Comparison of ENCODE assay signal across 11 mouse cellular contexts in genomic region chr2:24806143-24806542, GRCm38 (mm10). TPM values are rescaled to one million over a fixed set of nuclear protein-coding genes. Genes with fewer than 3 reads are reported as not detected.
DNase-seq lines count a peak whose midpoint lies in the region; ATAC-seq and TF ChIP-seq lines count a peak whose summit lies in the region.
"Had no signal": no experiment of that assay in that cellular context is flagged by ENCODE, and none has a peak within 500 bp of the region (broad histone marks: within the 10 kb centered on the region; RNA-seq: fewer than 3 reads in every experiment).

No protein-coding gene starts in this region.

- H3K36me3 ChIP-seq in hindbrain, embryonic 16.5 days (ENCODE audit: control insufficient read depth, insufficient read depth, low read length) = peaks cover 38% of the 10 kb centered on the region
- peaks cover 67% of the 10 kb centered on the region for H3K36me3 ChIP-seq in hindbrain, postnatal 0 days (ENCODE audit: insufficient read depth, low read length)
- peaks cover 85% of the 10 kb centered on the region for H3K36me3 ChIP-seq in kidney, embryonic 14.5 days (ENCODE audit: control insufficient read depth, insufficient read depth, low read length)
- peaks cover 31% of the 10 kb centered on the region for H3K36me3 ChIP-seq in forebrain, embryonic 11.5 days (ENCODE audit: control insufficient read depth, insufficient read depth, low read length)

- no peaks in the 10 kb centered on the region for H3K9me3 ChIP-seq in hindbrain, embryonic 16.5 days (ENCODE audit: control insufficient read depth, low read length)
- no peaks in the 10 kb centered on the region for H3K9me3 ChIP-seq in hindbrain, postnatal 0 days (ENCODE audit: low read length)
- H3K9me3 ChIP-seq in kidney, embryonic 14.5 days (ENCODE audit: control insufficient read depth, low read length) = no peaks in the 10 kb centered on the region
- H3K9me3 ChIP-seq in forebrain, embryonic 11.5 days (ENCODE audit: control insufficient read depth, low read length) = no peaks in the 10 kb centered on the region

- no peak for TF ChIP-seq CTCF in hindbrain, postnatal 0 days (IDR thresholded peaks at IDR 0.05; ENCODE audit: low read depth)

- no peak for DNase-seq in hindbrain, postnatal 0 days (ENCODE audit: low spot score)
- DNase-seq in cerebellum, adult 9-10 months = peak; percentile 26
- DNase-seq in heart, adult 8-10 months (ENCODE audit: low spot score) = peak; percentile 58
- peak; percentile 31 for DNase-seq in right cerebral cortex, postnatal 14 days
- no peak for DNase-seq in forebrain, embryonic 11.5 days (ENCODE audit: low spot score)
- DNase-seq: kidney, postnatal 10 days had no signal

- WGBS in hindbrain, embryonic 16.5 days = 77% methylated on average over 6 of the region's 6 CpGs
- WGBS in hindbrain, postnatal 0 days = 47% methylated on average over 6 of the region's 6 CpGs
- 96% methylated on average over 6 of the region's 6 CpGs for WGBS in kidney, embryonic 14.5 days
- WGBS in forebrain, embryonic 11.5 days = 93% methylated on average over 6 of the region's 6 CpGs

- no peaks in the 10 kb centered on the region for H3K4me1 ChIP-seq in hindbrain, embryonic 16.5 days (ENCODE audit: control insufficient read depth, insufficient read depth, low read depth, low read length)
- no peaks in the 10 kb centered on the region for H3K4me1 ChIP-seq in hindbrain, postnatal 0 days (ENCODE audit: insufficient read depth, low read length)
- H3K4me1 ChIP-seq in kidney, embryonic 14.5 days (ENCODE audit: control insufficient read depth, insufficient read depth, low read length) = no peaks in the 10 kb centered on the region
- no peaks in the 10 kb centered on the region for H3K4me1 ChIP-seq in forebrain, embryonic 11.5 days (replicated peaks; ENCODE audit: control insufficient read depth, insufficient read depth, low read length)

- H3K4me2 ChIP-seq in hindbrain, embryonic 16.5 days (ENCODE audit: low read length) = no peak overlapping the region
- no peak overlapping the region for H3K4me2 ChIP-seq in hindbrain, postnatal 0 days (ENCODE audit: low read depth, low read length)
- no peak overlapping the region for H3K4me2 ChIP-seq in kidney, embryonic 14.5 days (replicated peaks; ENCODE audit: low read depth, low read length)
- no peak overlapping the region for H3K4me2 ChIP-seq in forebrain, embryonic 11.5 days (ENCODE audit: low read depth, low read length, severe bottlenecking)

- no peak overlapping the region for H3K4me3 ChIP-seq in hindbrain, embryonic 16.5 days (ENCODE audit: low read length)
- no peak overlapping the region for H3K4me3 ChIP-seq in hindbrain, postnatal 0 days (ENCODE audit: low read length)
- no peak overlapping the region for H3K4me3 ChIP-seq in kidney, embryonic 14.5 days (ENCODE audit: low read length)
- no peak overlapping the region for H3K4me3 ChIP-seq in forebrain, embryonic 11.5 days (ENCODE audit: low read depth, low read length)

- no peaks in the 10 kb centered on the region for H3K27me3 ChIP-seq in hindbrain, embryonic 16.5 days (replicated peaks; ENCODE audit: control insufficient read depth, insufficient read depth, low read length)
- H3K27me3 ChIP-seq in hindbrain, postnatal 0 days (ENCODE audit: insufficient read depth, low read length) = no peaks in the 10 kb centered on the region
- H3K27me3 ChIP-seq in kidney, embryonic 14.5 days (ENCODE audit: control insufficient read depth, insufficient read depth, low read length) = no peaks in the 10 kb centered on the region
- no peaks in the 10 kb centered on the region for H3K27me3 ChIP-seq in forebrain, embryonic 11.5 days (ENCODE audit: control insufficient read depth, insufficient read depth, low read length)

- no peak overlapping the region for H3K9ac ChIP-seq in hindbrain, embryonic 16.5 days (ENCODE audit: low read depth, low read length)
- no peak overlapping the region for H3K9ac ChIP-seq in hindbrain, postnatal 0 days (replicated peaks; ENCODE audit: low read length)
- no peak overlapping the region for H3K9ac ChIP-seq in kidney, embryonic 14.5 days (ENCODE audit: low read depth, low read length)
- H3K9ac ChIP-seq in forebrain, embryonic 11.5 days (ENCODE audit: low read length) = no peak overlapping the region

- H3K27ac ChIP-seq in hindbrain, embryonic 16.5 days (ENCODE audit: low read depth, low read length) = no peak overlapping the region
- H3K27ac ChIP-seq in hindbrain, postnatal 0 days = no peak overlapping the region
- H3K27ac ChIP-seq in kidney, embryonic 14.5 days (ENCODE audit: low read depth, low read length) = no peak overlapping the region
- no peak overlapping the region for H3K27ac ChIP-seq in forebrain, embryonic 11.5 days (ENCODE audit: low read depth, low read length)

- ATAC-seq in hindbrain, embryonic 16.5 days = peak; percentile 49; the same call in 1 of the 2 replicates
- ATAC-seq in hindbrain, postnatal 0 days = no peak
- ATAC-seq in kidney, embryonic 14.5 days (ENCODE audit: low FRiP score, low TSS enrichment) = no peak
- ATAC-seq in forebrain, embryonic 11.5 days (replicated peaks; ENCODE audit: low FRiP score) = no peak
- no peak for ATAC-seq in megakaryocyte-erythroid progenitor cell, adult 5-6 weeks (replicated peaks; ENCODE audit: low FRiP score, low TSS enrichment, poor library complexity, severe bottlenecking)
- ATAC-seq: lung, postnatal 0 days had no signal

RNA-seq across cellular contexts. Expression of gene Cacna1b, which starts 43.2 kb away (rescaled TPM):
- 15.9 and 16.6 TPM in 2 replicates for polyA plus RNA-seq in hindbrain, embryonic 16.5 days (2015; fragmentation: Nextera tagmentation; extraction: Ambion mirVana)
- total RNA-seq in hindbrain, postnatal 0 days (2014; rRNA removed) = 94.0 and 103 TPM in 2 replicates
- 10.1 and 11.8 TPM in 2 replicates for polyA plus RNA-seq in hindbrain, postnatal 0 days (2015; fragmentation: Nextera tagmentation; extraction: Ambion mirVana)
- 1 to 10 TPM in 1 of 4 experiments, under 1 TPM in 2, not detected in 1; 0.32 to 1.1 (median 0.33) TPM for total RNA-seq in heart, adult 8-10 months (2022)
- polyA plus RNA-seq in kidney, embryonic 14.5 days (2014; fragmentation: Nextera tagmentation; extraction: Ambion mirVana) = 0.39 and 1.4 TPM in 2 replicates
- polyA plus RNA-seq in forebrain, embryonic 11.5 days (2014; fragmentation: Nextera tagmentation; extraction: Ambion mirVana) = 1.6 and 1.8 TPM in 2 replicates
- not detected in 2 replicates for total RNA-seq in megakaryocyte-erythroid progenitor cell, adult 5-6 weeks (2014; fragmentation: Nextera tagmentation)
- total RNA-seq in megakaryocyte-erythroid progenitor cell, adult 5-6 weeks (2017) = not detected in 2 replicates
- total RNA-seq: hematopoietic stem cell, adult 5-6 weeks had no signal

Comparison
In these comparisons a context has a peak if more than half of its experiments do, and no peak if none do; other contexts are left out.
1. DNase-seq: peak in cerebellum, adult 9-10 months (single experiment), heart, adult 8-10 months (single experiment) and right cerebral cortex, postnatal 14 days (single experiment); none in hindbrain, postnatal 0 days (single experiment) and forebrain, embryonic 11.5 days (single experiment).